Mouse (Mus musculus) thymus, postnatal 36 days (tissue): Measurements from ENCODE around the gene Ccdc43.

Experiments
- DNase-seq, 2 experiments: peaks; one replicate each; pipeline ENCODE4 v3.0.0; 2022; ENCODE audit warnings: mixed read lengths in 2 of 2

Ccdc43 gene

GRCm38 (mm10) chr11:102665151-102665550 lies 32.4 kb downstream of the Ccdc43 start:
- no peak for DNase-seq

- no peak for DNase-seq
Measured at GRCm38 (mm10) chr11:102663416-102663815, 34.2 kb downstream of the Ccdc43 start, which contains the start of gene Meioc. Meioc (plus strand) TSS chr11:102663716.

- no peak for DNase-seq
Measured at GRCm38 (mm10) chr11:102656931-102657330, 40.7 kb downstream of the Ccdc43 start.

GRCm38 (mm10) chr11:102656326-102656926 lies 41.2 kb downstream of the Ccdc43 start:
- DNase-seq: no peak

- no peak for DNase-seq
Measured at GRCm38 (mm10) chr11:102655888-102656287, 41.7 kb downstream of the Ccdc43 start.

- DNase-seq: no peak
Measured at GRCm38 (mm10) chr11:102652844-102653243, 44.7 kb downstream of the Ccdc43 start.

- peak; percentile 16 to 25 for DNase-seq
Measured at GRCm38 (mm10) chr11:102651381-102651780, 46.2 kb downstream of the Ccdc43 start.

GRCm38 (mm10) chr11:102647885-102648284 lies 49.7 kb downstream of the Ccdc43 start:
- no peak for DNase-seq

- DNase-seq: no peak
Measured at GRCm38 (mm10) chr11:102646226-102646625, 51.4 kb downstream of the Ccdc43 start.

- no peak for DNase-seq
Measured at GRCm38 (mm10) chr11:102643891-102644382, 53.6 kb downstream of the Ccdc43 start.

- DNase-seq: no peak
Measured at GRCm38 (mm10) chr11:102636887-102637286, 60.7 kb downstream of the Ccdc43 start.
